Mouse (Mus musculus) lung, adult 2 months (tissue): Measurements from ENCODE around the gene Mrgprx1.

ENCODE experiments used
- CTCF ChIP-seq: fragments of 200-500 bp; IDR thresholded peaks from 2 replicates; pipeline ENCODE4 v1.5.1; 2011; ENCODE audit warnings: mild to moderate bottlenecking, low read length, control low read depth; ENCODE audit not compliant: insufficient read depth
- POLR2A ChIP-seq: fragments of 200-500 bp; IDR thresholded peaks from 2 replicates; pipeline ENCODE4 v1.6.1; 2011; ENCODE audit warnings: low read depth, mild to moderate bottlenecking, control low read depth, low read length, borderline replicate concordance; ENCODE audit errors: extremely low read depth

DNA sequence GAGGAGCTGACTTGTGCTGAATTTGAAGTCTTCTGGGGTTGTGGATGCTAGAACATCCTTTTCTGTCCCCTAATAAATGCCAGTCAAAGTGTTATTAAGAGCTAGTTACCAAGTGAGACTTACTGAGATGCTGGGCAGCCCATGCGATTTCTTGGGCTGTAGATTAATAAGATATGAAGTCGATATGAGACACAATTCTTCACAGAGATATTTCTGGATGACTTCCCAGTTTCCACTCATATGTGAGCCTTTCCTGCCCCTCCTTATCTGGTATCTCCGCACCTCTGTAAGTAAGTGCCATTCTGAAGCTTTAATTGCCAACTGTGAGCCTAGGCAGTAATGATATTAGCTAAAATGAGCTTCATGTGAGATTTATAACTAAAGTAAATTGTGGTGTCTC, at the start of gene Mrgprx1:
- TF ChIP-seq CTCF (no peak), POLR2A (no peak)
